Mouse (Mus musculus): Measurements from ENCODE around the gene Spred2.
A peak's percentile ranks its signal among the peaks of the same experiment; 100 is the strongest.

Spred2 gene

GRCm38 (mm10) chr11:19952963-19953362 lies 28.8 kb downstream of the Spred2 start:
- DNase-seq (ENCODE audit: low spot score in 2 of 2), result no peak

DNA sequence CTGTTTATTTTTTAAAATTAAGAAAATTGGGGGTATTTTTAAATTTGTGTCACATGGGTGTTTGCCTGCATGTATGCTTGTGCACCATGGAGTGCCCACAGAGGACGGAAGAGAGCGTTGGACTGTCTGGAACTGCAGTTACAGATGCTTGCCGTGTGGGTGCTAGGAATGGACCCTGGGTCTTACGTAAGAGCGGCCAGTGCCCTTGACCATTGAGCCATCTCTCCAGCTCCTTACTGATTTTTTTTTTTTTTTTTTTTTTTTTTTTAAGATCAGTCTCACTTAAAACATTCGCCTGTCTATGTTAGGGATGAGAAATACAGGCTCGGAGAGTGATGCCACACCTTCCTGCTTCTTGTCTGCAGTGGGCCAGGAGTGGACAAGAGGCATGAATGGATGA lies 29.7 kb downstream of the Spred2 start:
- no peak for DNase-seq (ENCODE audit: low spot score in 2 of 2)

- DNase-seq (ENCODE audit: low spot score in 2 of 2), result no peak
These were observed 30.9 kb downstream of the Spred2 start for GRCm38 (mm10) chr11:19955069-19955468.

DNA sequence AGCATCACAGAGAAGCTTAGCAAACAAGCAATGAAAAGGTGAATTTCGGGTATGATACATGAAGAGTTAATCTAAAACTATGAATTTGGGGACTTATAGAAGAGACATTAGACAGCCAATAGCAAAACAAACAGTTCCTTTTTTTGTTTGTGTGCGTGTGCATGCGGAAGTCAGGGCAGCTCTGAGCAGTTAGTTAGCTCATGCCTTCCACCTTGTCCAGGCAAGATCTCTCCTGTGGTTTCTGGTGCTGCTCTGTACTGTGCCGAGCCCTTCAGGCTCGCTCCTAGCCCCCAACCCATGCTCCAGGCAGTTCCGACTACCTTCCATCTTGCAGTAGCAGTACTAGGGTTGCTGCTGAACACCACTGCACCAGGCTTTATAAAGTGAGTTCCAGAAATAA lies 31.5 kb downstream of the Spred2 start:
- DNase-seq (ENCODE audit: low spot score in 2 of 2), result no peak

GRCm38 (mm10) chr11:19959006-19959405 lies 34.8 kb downstream of the Spred2 start:
- no peak for DNase-seq (ENCODE audit: low spot score in 2 of 2)

- no peak for DNase-seq (ENCODE audit: low spot score in 2 of 2)
These were observed 35.7 kb downstream of the Spred2 start for GRCm38 (mm10) chr11:19959897-19960296.

DNA sequence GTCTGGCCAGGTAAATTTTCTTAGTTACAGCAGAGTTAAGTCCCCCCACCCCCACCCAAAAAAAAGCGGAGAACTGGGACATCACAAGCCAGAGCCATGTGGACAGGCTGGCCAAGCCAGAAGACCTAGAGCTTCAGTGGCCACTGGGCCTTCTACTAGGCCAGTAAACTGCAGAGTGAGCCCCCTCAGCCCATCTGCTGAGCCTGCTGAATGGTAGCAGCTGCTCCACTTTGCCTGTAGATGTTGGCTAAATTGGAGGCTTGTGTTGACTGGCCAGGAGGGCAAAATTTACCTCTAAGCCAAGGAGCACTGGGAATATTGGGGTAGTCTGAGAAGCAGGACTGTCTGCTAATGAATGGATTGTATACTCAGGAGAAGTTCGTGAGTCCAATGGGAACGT lies 36.4 kb downstream of the Spred2 start:
- DNase-seq (ENCODE audit: low spot score in 2 of 2), result no peak

DNA sequence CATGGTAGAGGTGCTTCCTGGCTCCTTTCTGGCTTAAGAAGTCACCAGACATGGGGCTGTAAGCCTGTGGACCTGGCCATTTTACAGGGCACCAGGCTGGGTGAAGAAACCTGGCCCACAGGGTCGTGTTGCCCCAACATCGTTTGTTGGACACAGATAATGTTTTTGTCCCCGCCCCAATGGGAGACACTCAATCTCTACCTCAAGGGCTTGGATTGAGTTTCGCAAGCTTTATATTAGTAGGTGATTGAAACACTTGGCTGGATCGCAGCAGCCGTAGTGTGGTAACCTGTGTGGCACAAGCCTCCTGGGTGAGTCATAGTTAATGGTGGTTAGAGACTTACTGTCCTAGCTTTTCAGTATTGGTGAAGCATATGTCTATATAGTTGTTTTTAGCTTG lies 36.9 kb downstream of the Spred2 start:
- no peak for DNase-seq (ENCODE audit: low spot score in 2 of 2)

DNA sequence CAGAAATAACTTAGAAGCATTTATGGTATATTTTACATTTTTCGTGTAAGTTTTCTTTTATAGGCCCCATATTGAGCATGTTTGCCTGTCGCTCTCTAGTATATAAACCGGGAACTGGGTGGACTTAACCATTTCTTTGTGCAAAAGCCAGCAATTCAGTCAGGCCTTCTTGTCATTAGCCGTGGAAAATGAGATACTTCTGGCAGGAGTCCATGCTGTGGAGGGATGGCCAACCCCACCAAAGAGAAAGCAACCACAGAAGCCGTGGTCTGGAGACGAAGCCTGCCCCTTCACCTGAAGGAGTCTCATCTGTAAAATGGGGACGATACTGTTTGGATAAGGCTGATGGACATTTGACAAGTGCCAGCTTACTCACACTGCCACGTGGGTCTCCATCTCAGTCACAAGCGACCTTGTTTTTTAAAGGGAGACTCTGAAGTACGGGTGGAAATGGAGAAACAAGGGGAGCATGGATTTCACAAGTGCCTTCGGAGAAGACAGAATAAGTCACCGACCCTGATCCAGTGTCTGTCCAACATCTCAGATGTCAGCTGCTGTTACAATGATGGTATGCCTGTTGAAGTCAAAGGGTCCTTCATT lies 37.7 kb downstream of the Spred2 start:
- DNase-seq (ENCODE audit: low spot score in 2 of 2), result no peak

GRCm38 (mm10) chr11:19962796-19963195 lies 38.6 kb downstream of the Spred2 start:
- peak; percentile 22 to 35 for DNase-seq (ENCODE audit: low spot score in 2 of 2)

DNA sequence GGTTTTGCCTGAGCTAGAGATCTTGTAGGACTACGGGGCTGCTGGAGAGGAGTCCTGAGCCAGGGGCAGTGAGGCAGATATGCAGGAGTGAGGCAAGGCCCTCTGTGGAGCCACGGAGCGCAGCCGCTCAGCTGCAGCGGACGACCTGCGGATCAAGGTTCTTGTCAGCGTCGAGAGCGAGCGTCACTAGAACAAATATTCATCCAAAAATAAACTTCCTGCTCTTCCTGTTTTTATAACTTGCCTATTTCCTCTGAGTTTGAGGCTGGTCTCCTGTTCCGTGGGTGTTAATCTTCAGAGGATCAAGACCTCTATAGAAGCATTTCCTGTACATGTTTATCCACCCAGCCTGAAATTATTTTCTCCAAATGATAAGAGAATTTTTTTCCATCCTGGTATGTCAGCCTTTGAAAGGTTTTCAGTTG lies 39.6 kb downstream of the Spred2 start:
- no peak for DNase-seq (ENCODE audit: low spot score in 2 of 2)

DNA sequence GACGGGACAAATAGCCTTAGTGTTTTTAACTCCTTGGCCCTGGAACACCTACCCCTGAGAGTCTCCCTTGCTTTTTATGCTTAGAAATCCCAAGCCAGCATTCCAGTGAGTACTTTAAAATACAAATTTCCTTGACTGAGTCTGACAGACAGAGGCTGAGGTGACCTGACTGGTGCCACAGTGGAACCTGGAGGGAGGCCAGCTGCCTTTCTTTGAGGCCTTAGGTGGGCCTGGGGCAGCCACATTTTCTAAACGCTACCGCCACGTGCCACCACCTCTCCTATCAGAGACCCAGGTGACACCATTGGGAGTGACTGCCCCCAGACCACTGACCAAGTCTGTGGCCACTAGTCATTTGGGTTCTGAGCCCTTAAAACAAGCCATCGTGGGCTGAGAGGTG lies 40.2 kb downstream of the Spred2 start:
- no peak for DNase-seq (ENCODE audit: low spot score in 2 of 2)

DNA sequence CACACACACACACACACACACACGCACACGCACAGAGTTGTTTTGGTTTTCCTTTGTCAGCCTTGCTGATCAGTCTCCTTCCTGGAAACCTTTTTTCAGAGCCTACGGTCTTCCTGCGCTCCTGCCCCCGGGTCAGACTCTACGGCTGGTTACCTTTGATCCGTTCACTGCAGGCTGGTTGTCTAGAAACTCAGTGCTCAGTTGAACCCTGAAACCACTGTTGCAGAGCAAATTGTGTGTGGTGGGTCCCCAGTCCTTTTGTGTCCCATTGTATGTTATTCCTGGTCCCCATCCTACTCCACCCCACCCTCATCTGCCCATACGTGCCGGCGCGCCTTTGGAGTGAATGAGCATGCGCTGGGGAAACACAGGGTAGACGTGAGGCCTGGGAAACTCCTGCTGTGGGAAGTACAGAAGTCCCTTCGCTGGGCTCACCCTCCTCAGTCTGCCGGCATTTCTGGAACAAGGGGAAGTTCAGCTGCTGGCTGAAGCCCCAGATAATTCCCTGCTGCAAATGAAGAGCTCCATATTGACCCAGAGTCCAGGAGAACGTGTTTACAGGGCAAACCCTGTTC lies 40.9 kb downstream of the Spred2 start:
- no peak for DNase-seq (ENCODE audit: low spot score in 2 of 2)

- no peak for DNase-seq (ENCODE audit: low spot score in 2 of 2)
These were observed 41.5 kb downstream of the Spred2 start for GRCm38 (mm10) chr11:19965664-19966063.

GRCm38 (mm10) chr11:19966294-19966693 lies 42.1 kb downstream of the Spred2 start:
- DNase-seq (ENCODE audit: low spot score in 2 of 2), result no peak

- no peak for DNase-seq (ENCODE audit: low spot score in 2 of 2)
These were observed 45.4 kb downstream of the Spred2 start for GRCm38 (mm10) chr11:19969584-19969983.

DNA sequence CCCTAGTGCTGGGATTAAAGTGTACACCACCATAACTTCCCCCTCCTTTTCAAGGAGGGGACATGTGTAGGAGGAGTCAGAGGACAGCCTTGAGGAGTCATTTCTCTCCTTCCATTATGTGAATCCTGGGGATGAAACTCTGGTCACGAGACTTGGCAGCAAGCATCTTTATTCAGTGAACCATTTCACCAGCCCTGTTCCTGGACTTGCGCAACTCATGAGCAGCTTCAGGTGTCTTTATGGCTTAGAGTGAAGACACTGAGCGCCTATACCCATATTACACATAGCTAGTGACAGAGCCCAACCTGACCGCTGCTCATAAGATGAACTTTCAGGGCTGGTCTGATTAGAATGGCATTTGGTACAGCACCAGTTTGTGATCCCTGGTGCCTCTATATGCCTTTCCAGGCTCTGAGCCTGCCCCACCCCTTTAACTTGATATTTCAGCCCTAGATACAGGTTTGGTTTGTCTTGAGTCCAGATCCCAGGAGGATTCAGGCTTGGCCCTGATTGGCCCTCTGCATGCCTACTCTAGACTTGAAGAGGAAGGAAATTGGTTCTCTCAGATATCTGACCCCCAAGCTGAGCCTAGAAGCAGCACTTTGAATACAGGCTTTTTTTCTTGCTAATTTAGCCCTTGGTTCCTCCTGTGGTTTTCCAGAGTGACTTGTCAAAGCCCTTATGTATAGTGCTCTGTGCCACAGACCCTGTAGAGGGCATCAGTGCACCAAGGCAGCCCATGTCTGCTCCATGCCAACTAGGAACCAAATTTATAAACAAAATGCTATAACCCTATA lies 48.0 kb downstream of the Spred2 start:
- no peak for DNase-seq (ENCODE audit: low spot score in 2 of 2)

DNA sequence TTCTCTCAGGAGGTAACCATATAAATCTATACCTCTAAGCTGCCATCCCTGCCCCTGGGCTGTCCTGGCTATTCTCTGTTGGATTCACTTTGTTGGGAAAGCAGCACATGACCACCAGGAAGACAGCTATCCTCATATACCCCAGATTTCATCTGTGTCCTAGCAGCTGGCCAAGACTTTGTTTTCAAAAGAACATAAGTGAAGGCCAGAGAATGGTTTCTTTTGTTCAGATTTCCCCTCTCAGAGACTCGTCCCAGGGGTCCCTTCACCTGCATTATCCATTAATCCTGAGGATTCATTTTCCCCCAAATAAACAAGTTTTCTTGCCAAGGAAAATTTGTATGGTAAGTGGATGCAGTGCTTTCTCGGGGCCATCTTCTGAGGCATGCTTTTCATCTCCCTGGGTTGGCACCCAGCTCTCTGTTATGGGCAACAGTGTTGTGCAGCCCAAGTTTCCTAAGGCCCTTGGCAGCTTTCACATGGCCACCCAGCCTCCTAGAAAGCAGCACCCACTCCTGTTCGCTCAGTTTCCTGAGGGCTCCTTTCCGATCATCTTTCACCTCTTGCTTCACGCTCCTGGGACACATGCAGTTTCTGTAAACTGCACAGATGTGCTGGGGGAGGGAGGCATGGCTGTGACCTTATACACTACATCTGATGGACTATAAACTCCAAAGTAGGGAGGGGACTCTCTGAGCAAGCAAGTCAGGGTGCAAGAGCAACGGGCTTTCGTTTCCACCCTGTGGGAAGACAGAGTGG lies 49.0 kb downstream of the Spred2 start:
- DNase-seq (ENCODE audit: low spot score in 2 of 2), result no peak

DNA sequence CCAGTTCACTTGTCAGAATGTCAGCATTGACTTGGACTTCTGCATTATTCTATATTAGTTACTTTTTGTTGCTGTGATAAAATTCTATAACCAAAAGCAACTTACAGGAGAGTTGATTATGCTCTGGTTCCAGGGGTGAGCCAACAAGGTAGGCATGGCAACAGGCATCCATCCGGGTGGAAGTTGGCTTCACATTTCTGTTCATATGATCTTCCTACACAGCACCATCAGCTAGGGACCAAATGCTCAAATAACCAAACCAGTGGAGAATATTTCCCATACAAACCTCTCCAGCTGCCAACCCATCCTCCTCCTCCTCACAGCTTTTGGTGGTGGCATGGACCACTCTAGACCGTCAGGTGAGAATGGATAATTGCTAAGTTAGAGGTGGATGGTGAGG lies 51.9 kb downstream of the Spred2 start:
- no peak for DNase-seq (ENCODE audit: low spot score in 2 of 2)

- DNase-seq (ENCODE audit: low spot score in 2 of 2), result no peak
These were observed 53.5 kb downstream of the Spred2 start for GRCm38 (mm10) chr11:19977687-19978086.

- DNase-seq (ENCODE audit: low spot score in 2 of 2), result no peak
These were observed 55.2 kb downstream of the Spred2 start for GRCm38 (mm10) chr11:19979338-19979737.

DNA sequence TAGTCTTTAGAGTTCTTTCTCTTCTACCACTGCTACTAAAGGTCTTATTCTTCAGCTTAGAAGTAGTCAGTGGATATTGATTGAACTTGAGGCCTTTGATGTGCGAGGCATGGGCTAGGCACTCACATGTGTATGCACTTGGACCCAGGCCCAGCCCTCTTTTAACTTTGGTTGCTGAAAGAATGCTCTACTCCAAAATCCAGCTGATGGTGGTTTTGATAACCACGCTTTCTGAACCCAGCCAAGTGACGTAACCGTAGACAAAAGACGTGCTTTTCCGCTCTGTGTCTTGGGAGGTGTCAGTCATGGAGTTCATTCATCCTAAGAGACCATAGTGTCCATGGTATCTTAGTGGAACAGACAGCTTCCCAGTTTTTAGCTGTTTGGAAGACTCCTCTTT lies 57.9 kb downstream of the Spred2 start:
- no peak for DNase-seq (ENCODE audit: low spot score in 2 of 2)
